Mouse (Mus musculus) embryonic facial prominence, embryonic 15.5 days (tissue): Measurements from ENCODE around the gene Ms4a15. TPM values are rescaled to one million over a fixed set of nuclear protein-coding genes. Genes with fewer than 3 reads are reported as not detected.

Source experiments
- ATAC-seq: fragments of 200-750 bp; cut with Nextera tagmentation; 2 replicates; pipeline ENCODE4 v1.8.0; 2017; ENCODE audit warnings: low read depth, moderate TSS enrichment; ENCODE audit not compliant: insufficient number of reproducible peaks, low FRiP score, low TSS enrichment
- H3K27ac ChIP-seq: fragments of 300-500 bp; sonication (generic); replicated peaks from 2 replicates; pipeline ENCODE4 v1.5.1; 2015; ENCODE audit warnings: mild to moderate bottlenecking, inconsistent platforms
- H3K27me3 ChIP-seq: fragments of 300-500 bp; sonication (generic); 2 replicates; pipeline ENCODE4 v1.6.1; 2015; ENCODE audit warnings: inconsistent platforms
- H3K36me3 ChIP-seq: fragments of 300-500 bp; sonication (generic); 2 replicates; pipeline ENCODE4 v1.6.1; 2015; ENCODE audit warnings: mild to moderate bottlenecking, inconsistent platforms
- H3K4me1 ChIP-seq: fragments of 300-500 bp; sonication (generic); 2 replicates; pipeline ENCODE4 v1.6.1; 2015; ENCODE audit warnings: inconsistent platforms
- H3K4me2 ChIP-seq: fragments of 300-500 bp; sonication (generic); replicated peaks from 2 replicates; pipeline ENCODE4 v1.6.1; 2015; ENCODE audit warnings: mild to moderate bottlenecking, inconsistent platforms
- H3K4me3 ChIP-seq: fragments of 300-500 bp; sonication (generic); replicated peaks from 2 replicates; pipeline ENCODE4 v1.5.1; 2015; ENCODE audit warnings: mild to moderate bottlenecking, inconsistent platforms
- H3K9ac ChIP-seq: fragments of 300-500 bp; sonication (generic); 2 replicates; pipeline ENCODE4 v1.6.1; 2015; ENCODE audit warnings: inconsistent platforms
- H3K9me3 ChIP-seq: fragments of 300-500 bp; sonication (generic); replicated peaks from 2 replicates; pipeline ENCODE4 v1.6.1; 2016; ENCODE audit warnings: inconsistent platforms
- WGBS: fragments of 180-500 bp; shearing (Covaris S2); methylation state at CpG from one replicate; pipeline ENCODE4 v1.1.7; 2015; 5-methylcytosine and 5-hydroxymethylcytosine counted together
- polyA plus RNA-seq: library from polyadenylated mRNA; unstranded; fragments of >200 nt; fragmentation: Nextera tagmentation; extraction: Ambion mirVana; gene quantifications from 2 replicates; pipeline ENCODE4 v1.2.1, GENCODE M21; 2015

Ms4a15 gene
- polyA plus RNA-seq, 1 experiment from 2014 or later = not detected

GRCm38 (mm10) chr19:10938771-10939170 lies 54.3 kb downstream of the Ms4a15 start:
- no peak for ATAC-seq
- Histone ChIP-seq H3K27ac (no peak overlapping the region), H3K4me2 (no peak overlapping the region), H3K27me3 (no peaks in the 10 kb centered on the region), H3K9ac (no peak overlapping the region), H3K4me1 (peaks cover 13% of the 10 kb centered on the region), H3K36me3 (peaks cover 22% of the 10 kb centered on the region), H3K4me3 (no peak overlapping the region), H3K9me3 (no peaks in the 10 kb centered on the region)
- 62% methylated on average over 3 of the region's 3 CpGs for WGBS

- Histone ChIP-seq H3K4me2 (no peak within 1 kb of the TSS), H3K9ac (no peak within 1 kb of the TSS), H3K36me3 (peaks cover 6% of the 10 kb centered on the region; the same call in 1 of the 2 replicates), H3K4me3 (no peak within 1 kb of the TSS), H3K27ac (no peak within 1 kb of the TSS), H3K4me1 (peaks cover 13% of the 10 kb centered on the region), H3K27me3 (no peaks in the 10 kb centered on the region), H3K9me3 (no peaks in the 10 kb centered on the region)
- no peak for ATAC-seq
- WGBS = 52% methylated on average over 5 of the region's 5 CpGs
Measured at GRCm38 (mm10) chr19:10937110-10937563, 55.9 kb downstream of the Ms4a15 start, which contains the start of gene Ptgdr2. Gene Ptgdr2, plus strand, starts transcription at chr19:10937160.

GRCm38 (mm10) chr19:10936077-10936476 lies 57.0 kb downstream of the Ms4a15 start:
- no peak for ATAC-seq
- H3K4me3 ChIP-seq = no peak overlapping the region
- WGBS = 87% methylated on average over 5 of the region's 5 CpGs
- H3K4me1 ChIP-seq = peaks cover 11% of the 10 kb centered on the region
- H3K9me3 ChIP-seq = no peaks in the 10 kb centered on the region
- no peak overlapping the region for H3K4me2 ChIP-seq
- no peak overlapping the region for H3K27ac ChIP-seq
- H3K9ac ChIP-seq = no peak overlapping the region
- H3K36me3 ChIP-seq = no peaks in the 10 kb centered on the region
- no peaks in the 10 kb centered on the region for H3K27me3 ChIP-seq

GRCm38 (mm10) chr19:10935029-10935428 lies 58.0 kb downstream of the Ms4a15 start:
- H3K36me3 ChIP-seq = no peaks in the 10 kb centered on the region
- no peaks in the 10 kb centered on the region for H3K9me3 ChIP-seq
- WGBS = 33% methylated on average over 5 of the region's 5 CpGs
- ATAC-seq = no peak
- H3K27me3 ChIP-seq = no peaks in the 10 kb centered on the region
- 0 out of 2 replicates have a peak, but pooled peaks cover under 1% of the 10 kb centered on the region for H3K4me1 ChIP-seq
- H3K27ac ChIP-seq = no peak overlapping the region
- no peak overlapping the region for H3K4me3 ChIP-seq
- H3K4me2 ChIP-seq = no peak overlapping the region
- H3K9ac ChIP-seq = no peak overlapping the region

GRCm38 (mm10) chr19:10930641-10931040 lies 62.4 kb downstream of the Ms4a15 start:
- H3K36me3 ChIP-seq = no peaks in the 10 kb centered on the region
- H3K27ac ChIP-seq = no peak overlapping the region
- H3K9me3 ChIP-seq = no peaks in the 10 kb centered on the region
- no peaks in the 10 kb centered on the region for H3K4me1 ChIP-seq
- no peak overlapping the region for H3K9ac ChIP-seq
- ATAC-seq = no peak
- no peaks in the 10 kb centered on the region for H3K27me3 ChIP-seq
- H3K4me2 ChIP-seq = no peak overlapping the region
- WGBS = 81% methylated on average over 2 of the region's 2 CpGs
- H3K4me3 ChIP-seq = no peak overlapping the region

Other genes with a start within 250 kb of the Ms4a15 start
- gene Cd6, start 163.2 kb downstream of the Ms4a15 start, polyA plus RNA-seq = 0.05 TPM in 1 of 2 replicates, not detected in the other
- 2.0 and 2.3 TPM in 2 replicates for gene Slc15a3, start 153.5 kb downstream of the Ms4a15 start, polyA plus RNA-seq
- 82.1 and 82.5 TPM in 2 replicates for gene Tmem132a, start 123.3 kb downstream of the Ms4a15 start, polyA plus RNA-seq
- 133 and 139 TPM in 2 replicates for gene Tmem109, start 111.2 kb downstream of the Ms4a15 start, polyA plus RNA-seq
- gene Prpf19, start 98.0 kb downstream of the Ms4a15 start, polyA plus RNA-seq = 45.2 and 49.4 TPM in 2 replicates
- not detected in 2 replicates for gene Zp1, start 72.6 kb downstream of the Ms4a15 start, polyA plus RNA-seq
- gene Ptgdr2, start 56.1 kb downstream of the Ms4a15 start, polyA plus RNA-seq = 0.07 and 0.08 TPM in 2 replicates
- 26.3 and 27.3 TPM in 2 replicates for gene Ccdc86, start 44.0 kb downstream of the Ms4a15 start, polyA plus RNA-seq
- 0.32 and 1.1 TPM in 2 replicates for gene Ms4a10, start 18.6 kb downstream of the Ms4a15 start, polyA plus RNA-seq
- gene Ms4a18, start 24.8 kb upstream of the Ms4a15 start, polyA plus RNA-seq = not detected in 2 replicates
- not detected in 2 replicates for gene Ms4a8a, start 87.9 kb upstream of the Ms4a15 start, polyA plus RNA-seq
- not detected in 2 replicates for gene 1700017D01Rik, start 137.6 kb upstream of the Ms4a15 start, polyA plus RNA-seq
- gene 1700025F22Rik, start 172.1 kb upstream of the Ms4a15 start, polyA plus RNA-seq = not detected in 2 replicates
- not detected in 2 replicates for gene Ms4a13, start 203.5 kb upstream of the Ms4a15 start, polyA plus RNA-seq
- not detected in 2 replicates for gene Ms4a12, start 239.2 kb upstream of the Ms4a15 start, polyA plus RNA-seq